Mouse (Mus musculus) hindbrain, embryonic 14.5 days (tissue): ENCODE data around the gene Rpl10-ps3. TPM values are rescaled to one million over a fixed set of nuclear protein-coding genes. Genes with fewer than 3 reads are reported as not detected.

Experiments used
- ATAC-seq: fragments of 200-750 bp; cut with Nextera tagmentation; 2 replicates; pipeline ENCODE4 v1.8.0; 2017; ENCODE audit warnings: moderate number of reproducible peaks, mild to moderate bottlenecking, moderate TSS enrichment, moderate library complexity; ENCODE audit not compliant: low FRiP score
- DNase-seq: peaks from one replicate; pipeline ENCODE4 v3.0.0-alpha.2; 2015; ENCODE audit warnings: low spot score
- H3K27ac ChIP-seq: fragments of 300-500 bp; sonication (generic); 2 replicates; pipeline ENCODE4 v1.5.1; 2014; ENCODE audit warnings: mild to moderate bottlenecking, moderate library complexity
- H3K27me3 ChIP-seq: fragments of 300-500 bp; sonication (generic); 2 replicates; pipeline ENCODE4 v1.6.1; 2014; ENCODE audit warnings: mild to moderate bottlenecking, low read length, mixed read lengths; ENCODE audit not compliant: control insufficient read depth, insufficient read depth
- H3K36me3 ChIP-seq: fragments of 300-500 bp; sonication (generic); replicated peaks from 2 replicates; pipeline ENCODE4 v1.6.1; 2014; ENCODE audit not compliant: control insufficient read depth, insufficient read depth
- H3K4me1 ChIP-seq: fragments of 300-500 bp; sonication (generic); replicated peaks from 2 replicates; pipeline ENCODE4 v1.6.1; 2014; ENCODE audit warnings: antibody characterized with exemption, low read length, mixed read lengths; ENCODE audit not compliant: control insufficient read depth, insufficient read depth
- H3K4me2 ChIP-seq: fragments of 300-500 bp; sonication (generic); replicated peaks from 2 replicates; pipeline ENCODE4 v1.6.1; 2014; ENCODE audit warnings: mild to moderate bottlenecking, moderate library complexity
- H3K4me3 ChIP-seq: fragments of 300-500 bp; sonication (generic); replicated peaks from 2 replicates; pipeline ENCODE4 v1.5.1; 2014; ENCODE audit warnings: mild to moderate bottlenecking, low read length
- H3K9ac ChIP-seq: fragments of 300-500 bp; sonication (generic); 2 replicates; pipeline ENCODE4 v1.6.1; 2014
- H3K9me3 ChIP-seq: fragments of 300-500 bp; sonication (generic); 2 replicates; pipeline ENCODE4 v1.6.1; 2016; ENCODE audit warnings: low read length; ENCODE audit not compliant: control insufficient read depth
- WGBS: fragments of 180-500 bp; shearing (Covaris S2); extraction: QIAGEN DNeasy Blood & Tissue Kit; methylation state at CpG from one replicate; pipeline ENCODE4 v1.1.7; 2014; 5-methylcytosine and 5-hydroxymethylcytosine counted together
- polyA plus RNA-seq: library from polyadenylated mRNA; unstranded; fragments of >200 nt; fragmentation: Nextera tagmentation; extraction: Ambion mirVana; gene quantifications from 2 replicates; pipeline ENCODE4 v1.2.1, GENCODE M21; 2014

Rpl10-ps3 gene
- polyA plus RNA-seq, 1 experiment from 2014 or later = 215 TPM

DNA sequence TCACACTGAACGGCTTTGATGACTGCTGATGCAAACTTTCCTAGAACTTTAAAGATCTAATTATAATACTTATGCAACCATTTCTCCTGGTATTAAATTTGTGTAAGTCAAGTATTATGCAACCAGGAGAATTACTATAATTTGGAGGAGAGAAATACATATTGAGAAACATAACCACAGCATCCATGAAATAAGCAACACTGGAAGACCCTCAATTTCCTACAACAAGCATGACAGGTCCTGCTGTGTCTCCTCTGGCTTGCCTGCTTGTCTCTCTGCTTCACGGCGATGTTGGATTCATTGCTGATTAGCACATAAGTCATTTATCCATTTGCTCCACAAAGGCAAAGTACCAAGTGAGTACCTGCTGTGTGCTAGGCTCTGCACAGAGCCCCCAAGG lies 12.6 kb upstream of the Rpl10-ps3 start:
- no peaks in the 10 kb centered on the region for H3K27me3 ChIP-seq
- WGBS = 63% methylated on average over 3 of the region's 3 CpGs

DNA sequence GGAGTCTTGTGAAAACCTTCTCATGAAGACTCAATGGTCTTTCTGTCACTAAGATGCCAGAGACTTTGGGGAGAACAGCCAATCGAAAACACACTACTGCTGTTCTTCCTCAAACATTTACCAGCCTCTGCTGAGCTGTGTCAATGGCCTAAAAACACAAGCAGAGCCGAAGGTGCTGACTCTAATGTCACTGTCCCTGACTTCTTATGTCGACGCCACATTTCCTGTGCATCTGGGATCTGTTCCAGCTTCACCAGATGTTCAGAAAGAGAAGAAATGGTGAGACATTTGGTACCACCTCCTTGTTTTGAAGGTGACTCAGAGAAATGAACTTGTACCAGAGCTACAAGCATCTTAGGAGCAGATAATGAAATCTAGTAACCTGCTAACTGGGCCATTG lies 7.0 kb upstream of the Rpl10-ps3 start:
- Histone ChIP-seq H3K9ac (no peak overlapping the region), H3K9me3 (no peaks in the 10 kb centered on the region), H3K4me1 (no peaks in the 10 kb centered on the region), H3K4me2 (no peak overlapping the region), H3K27me3 (no peaks in the 10 kb centered on the region), H3K4me3 (no peak overlapping the region), H3K27ac (no peak overlapping the region), H3K36me3 (no peaks in the 10 kb centered on the region)
- ATAC-seq (no peak), DNase-seq (no peak)
- 88% methylated on average over 4 of the region's 4 CpGs for WGBS

More for the DNA sequence above, 12.6 kb upstream of the Rpl10-ps3 start:
- Histone ChIP-seq H3K4me1 (no peaks in the 10 kb centered on the region), H3K9me3 (no peaks in the 10 kb centered on the region), H3K9ac (no peak overlapping the region), H3K4me3 (no peak overlapping the region), H3K27ac (no peak overlapping the region), H3K4me2 (no peak overlapping the region), H3K36me3 (no peaks in the 10 kb centered on the region)
- ATAC-seq (no peak), DNase-seq (no peak)

DNA sequence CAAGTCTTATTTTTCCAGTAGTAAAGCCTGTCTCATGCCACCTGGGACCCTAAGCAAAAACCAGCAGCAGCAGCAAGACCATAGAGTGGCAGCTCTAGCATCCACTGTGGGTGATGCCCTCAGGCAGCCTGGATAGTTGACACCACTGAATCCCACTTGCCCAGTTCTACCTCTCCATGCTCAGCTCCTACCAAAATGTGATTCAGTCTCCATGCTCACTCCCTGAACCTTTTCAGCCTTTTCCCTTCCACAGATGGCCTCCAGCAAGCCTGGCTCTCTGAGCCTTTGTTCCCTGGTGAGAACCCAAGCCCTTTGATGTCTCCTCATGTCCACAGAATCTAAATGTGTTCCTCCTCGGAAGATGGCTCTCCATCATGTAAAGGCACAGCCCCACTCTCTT lies 5.8 kb upstream of the Rpl10-ps3 start:
- H3K4me1 ChIP-seq = no peaks in the 10 kb centered on the region
- no peak overlapping the region for H3K9ac ChIP-seq
- no peak overlapping the region for H3K4me2 ChIP-seq
- no peaks in the 10 kb centered on the region for H3K36me3 ChIP-seq
- ATAC-seq (no peak), DNase-seq (no peak)
- H3K27me3 ChIP-seq = no peaks in the 10 kb centered on the region
- no peak overlapping the region for H3K27ac ChIP-seq
- H3K4me3 ChIP-seq = no peak overlapping the region
- WGBS = 68% methylated on average over 1 of the region's 1 CpGs
- H3K9me3 ChIP-seq = no peaks in the 10 kb centered on the region

DNA sequence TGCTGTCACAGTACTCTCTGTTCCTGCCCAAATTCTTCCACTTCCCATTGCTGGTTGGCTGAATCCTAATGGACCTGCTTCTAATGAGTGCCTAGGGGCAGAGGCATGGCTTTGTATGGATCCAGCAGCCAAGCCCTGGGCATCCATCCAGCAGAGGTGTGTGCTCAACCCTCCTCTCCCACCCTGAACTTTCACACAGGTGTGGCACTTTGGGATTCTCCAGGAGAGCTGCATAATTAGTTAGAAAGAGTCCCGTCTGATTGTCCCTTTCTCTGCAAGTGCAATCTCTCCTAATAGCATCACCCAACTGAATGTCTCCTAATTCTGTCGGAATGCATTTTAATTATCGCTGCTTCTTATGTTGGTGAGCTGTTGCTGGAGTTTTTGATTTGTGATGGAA lies 4.4 kb upstream of the Rpl10-ps3 start:
- DNase-seq (no peak), ATAC-seq (no peak)
- no peak overlapping the region for H3K9ac ChIP-seq
- H3K27me3 ChIP-seq = no peaks in the 10 kb centered on the region
- no peaks in the 10 kb centered on the region for H3K4me1 ChIP-seq
- H3K4me2 ChIP-seq = no peak overlapping the region
- no peak overlapping the region for H3K4me3 ChIP-seq
- 74% methylated on average over 3 of the region's 3 CpGs for WGBS
- no peak overlapping the region for H3K27ac ChIP-seq
- H3K9me3 ChIP-seq = no peaks in the 10 kb centered on the region
- no peaks in the 10 kb centered on the region for H3K36me3 ChIP-seq

DNA sequence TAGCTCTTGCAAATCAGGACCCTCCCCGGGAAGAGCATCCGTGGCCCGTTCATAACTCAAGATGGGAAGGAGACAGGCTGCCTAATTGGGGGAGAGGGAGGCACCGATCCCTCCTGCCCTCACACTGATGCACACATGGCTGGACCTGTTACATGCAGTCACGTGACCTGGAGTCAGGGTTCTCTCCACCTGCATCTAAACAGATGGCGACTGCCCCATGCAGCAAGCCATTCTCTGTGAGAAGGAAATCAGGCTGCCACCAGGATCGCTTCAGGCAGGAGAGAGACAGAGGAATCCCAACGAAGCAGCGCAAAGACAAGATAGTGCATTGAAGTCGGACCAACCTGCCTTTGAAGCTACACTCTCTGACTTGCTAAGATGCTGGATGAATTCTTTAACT lies 3.5 kb upstream of the Rpl10-ps3 start:
- H3K9me3 ChIP-seq = no peaks in the 10 kb centered on the region
- H3K4me3 ChIP-seq = no peak overlapping the region
- H3K4me2 ChIP-seq = no peak overlapping the region
- H3K4me1 ChIP-seq = no peaks in the 10 kb centered on the region
- no peak overlapping the region for H3K27ac ChIP-seq
- 71% methylated on average over 10 of the region's 10 CpGs for WGBS
- ATAC-seq (no peak), DNase-seq (no peak)
- no peak overlapping the region for H3K9ac ChIP-seq
- no peaks in the 10 kb centered on the region for H3K27me3 ChIP-seq
- H3K36me3 ChIP-seq = no peaks in the 10 kb centered on the region

DNA sequence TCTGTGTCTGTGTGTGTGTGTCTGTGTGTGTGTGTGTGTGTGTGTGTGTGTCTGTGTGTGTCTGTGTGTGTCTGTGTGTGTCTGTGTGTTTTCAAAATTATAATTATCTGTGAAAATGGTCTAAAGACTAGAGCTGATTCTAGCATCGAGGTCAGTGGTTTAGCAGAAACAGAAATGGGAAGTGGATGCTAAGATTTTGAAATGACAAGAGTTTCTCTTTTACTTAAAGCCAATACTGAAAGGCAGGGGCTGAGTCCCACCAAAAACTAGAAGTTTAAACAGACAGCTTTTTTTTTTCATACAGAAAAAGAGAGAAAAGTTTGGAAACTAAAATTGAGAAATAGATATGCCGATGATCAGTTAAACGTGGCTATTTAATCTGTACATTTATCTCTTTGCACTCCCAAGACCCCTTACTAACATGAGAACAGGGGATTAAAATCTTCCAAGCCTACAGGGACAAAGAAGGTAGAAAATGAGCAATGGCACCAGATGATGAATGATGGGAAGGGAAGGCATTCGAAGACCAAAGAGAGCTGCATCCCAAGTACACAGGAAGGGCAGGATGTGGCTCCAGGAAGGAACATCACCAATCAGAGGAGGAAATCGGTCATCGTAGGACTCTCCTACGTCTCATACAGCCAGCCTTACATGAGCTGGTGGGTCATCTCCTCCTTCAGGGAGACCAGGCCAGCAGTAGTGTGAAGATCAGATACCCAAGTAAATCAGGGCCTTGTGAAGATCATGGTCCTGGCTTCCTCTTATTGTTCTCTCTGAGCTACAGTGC lies 9.0 kb downstream of the Rpl10-ps3 start:
- DNase-seq (no peak), ATAC-seq (no peak)
- H3K27me3 ChIP-seq = no peaks in the 10 kb centered on the region
- H3K36me3 ChIP-seq = no peaks in the 10 kb centered on the region
- 78% methylated on average over 7 of the region's 7 CpGs for WGBS
- H3K4me3 ChIP-seq = no peak overlapping the region
- no peaks in the 10 kb centered on the region for H3K9me3 ChIP-seq
- no peak overlapping the region for H3K4me2 ChIP-seq
- H3K9ac ChIP-seq = no peak overlapping the region
- H3K4me1 ChIP-seq = no peaks in the 10 kb centered on the region
- H3K27ac ChIP-seq = no peak overlapping the region

DNA sequence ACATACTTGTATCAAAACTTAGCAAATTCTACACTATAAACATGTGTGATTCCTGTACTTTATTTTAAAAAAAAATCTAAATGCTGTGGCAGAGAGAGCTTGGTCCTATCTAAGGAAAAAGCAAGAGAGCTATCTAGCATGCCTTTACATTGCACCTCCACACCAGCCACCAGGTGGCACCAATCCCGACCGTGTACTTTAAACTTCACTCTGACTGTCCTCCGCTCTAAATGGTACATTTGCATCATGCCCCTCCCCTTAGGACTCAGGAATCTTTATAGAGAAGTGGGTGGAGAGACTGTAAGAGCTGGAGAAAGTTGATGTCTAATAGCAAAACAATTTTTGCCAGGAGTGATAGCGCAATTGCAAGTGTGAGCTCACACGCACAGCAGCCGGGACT lies 11.4 kb downstream of the Rpl10-ps3 start:
- Histone ChIP-seq H3K9me3 (no peaks in the 10 kb centered on the region), H3K36me3 (no peaks in the 10 kb centered on the region), H3K27me3 (no peaks in the 10 kb centered on the region), H3K4me2 (no peak overlapping the region), H3K9ac (no peak overlapping the region), H3K4me1 (no peaks in the 10 kb centered on the region), H3K27ac (no peak overlapping the region), H3K4me3 (no peak overlapping the region)
- ATAC-seq = no peak
- 37% methylated on average over 6 of the region's 6 CpGs for WGBS
- DNase-seq = peak; percentile 74

DNA sequence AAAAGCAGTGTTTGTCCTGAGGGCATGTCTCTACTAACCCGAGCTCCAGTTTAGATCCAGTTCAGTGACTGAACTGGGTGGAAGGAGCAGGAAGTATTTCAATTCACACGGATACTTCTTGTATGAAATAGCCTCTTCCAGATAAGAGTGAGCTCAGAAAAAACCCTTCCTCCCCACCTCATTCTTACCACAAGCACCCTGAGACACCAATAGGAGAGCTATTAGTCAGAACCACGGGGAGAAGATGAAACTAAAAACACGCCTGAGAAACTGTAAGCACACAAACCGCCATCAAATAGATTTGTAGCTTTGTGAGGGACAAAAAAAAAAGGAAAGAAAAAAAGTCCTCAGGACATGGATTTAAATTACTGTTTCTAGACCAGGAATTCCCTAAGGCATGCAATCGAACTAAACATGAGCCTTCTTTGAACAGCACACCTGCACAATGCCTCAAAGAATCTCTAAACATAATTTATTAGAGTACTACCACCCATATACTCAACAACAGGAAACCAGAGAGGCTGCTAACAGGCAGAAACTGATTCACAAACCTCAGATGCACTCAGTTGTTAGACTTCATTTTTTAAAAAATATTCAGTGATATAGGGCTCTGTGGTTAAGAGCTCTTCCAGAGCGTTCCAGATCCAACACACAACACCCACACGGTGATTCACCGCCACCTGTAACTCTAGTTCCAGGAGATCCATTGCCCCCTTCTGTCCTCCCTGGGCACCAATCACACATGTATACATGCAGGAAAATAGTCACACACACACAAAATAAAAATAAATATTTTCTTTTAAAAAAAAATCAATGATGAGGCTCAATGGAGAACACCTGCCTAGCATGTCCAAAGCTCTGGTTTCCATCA lies 20.2 kb downstream of the Rpl10-ps3 start:
- ATAC-seq = no peak
- H3K36me3 ChIP-seq = no peaks in the 10 kb centered on the region
- 85% methylated on average over 9 of the region's 9 CpGs for WGBS

DNA sequence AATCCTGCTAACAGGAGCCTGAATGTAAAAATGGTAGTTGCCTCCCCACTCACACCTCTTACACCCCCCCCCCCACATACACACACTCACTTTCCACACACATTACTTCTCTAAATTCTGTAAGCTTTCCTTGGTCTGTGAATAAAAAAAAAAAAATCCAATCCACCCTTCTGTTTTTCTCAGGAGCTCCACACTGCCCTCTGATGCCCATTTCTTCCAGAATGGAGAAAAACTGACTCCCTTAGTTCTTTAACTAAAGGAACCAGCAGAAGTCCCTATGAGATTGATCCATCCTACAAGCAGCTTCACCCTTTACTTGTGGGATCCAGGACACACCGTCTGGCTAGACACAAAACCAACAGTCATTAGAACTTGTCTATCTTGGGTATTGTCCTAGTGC lies 24.0 kb downstream of the Rpl10-ps3 start:
- DNase-seq (no peak), ATAC-seq (no peak)
- Histone ChIP-seq H3K4me1 (no peaks in the 10 kb centered on the region; the same call in 1 of the 2 replicates), H3K27me3 (no peaks in the 10 kb centered on the region), H3K36me3 (no peaks in the 10 kb centered on the region), H3K9me3 (peaks cover 6% of the 10 kb centered on the region; the same call in 1 of the 2 replicates), H3K9ac (no peak overlapping the region), H3K27ac (no peak overlapping the region), H3K4me3 (no peak overlapping the region), H3K4me2 (no peak overlapping the region)
- 31% methylated on average over 1 of the region's 1 CpGs for WGBS

More for the DNA sequence above, 20.2 kb downstream of the Rpl10-ps3 start:
- Histone ChIP-seq H3K27me3 (no peaks in the 10 kb centered on the region), H3K4me3 (no peak overlapping the region), H3K9me3 (peaks cover 6% of the 10 kb centered on the region; the same call in 1 of the 2 replicates), H3K4me1 (no peaks in the 10 kb centered on the region), H3K27ac (no peak overlapping the region), H3K4me2 (no peak overlapping the region), H3K9ac (no peak overlapping the region)
- no peak for DNase-seq
